Mouse (Mus musculus): ENCODE data around the gene Ptges3.
"Not testable (repeated sequence)": the region's sequence is repeated elsewhere in the genome, so short reads cannot be mapped to it uniquely, and the experiment has no call there.

The Ptges3 gene

GRCm38 (mm10) chr10:128058601-128059151 is at the start of gene Ptges3:
Ptges3 (plus strand) TSS chr10:128058954.
- peak; percentile 97 for DNase-seq (ENCODE audit: extremely low read depth, insufficient read length, low spot score)

GRCm38 (mm10) chr10:128009735-128010134 is 49.0 kb upstream of the Ptges3 start:
- no peak for DNase-seq (ENCODE audit: extremely low read depth, insufficient read length, low spot score)

GRCm38 (mm10) chr10:128015068-128015934 is 43.5 kb upstream of the Ptges3 start, which contains the start of gene Prim1:
Prim1 (plus strand) TSS chr10:128015168.
- peak; percentile 91 for DNase-seq (ENCODE audit: extremely low read depth, insufficient read length, low spot score)

- no peak for DNase-seq (ENCODE audit: extremely low read depth, insufficient read length, low spot score)
Observed at GRCm38 (mm10) chr10:128022196-128022595, 36.6 kb upstream of the Ptges3 start.

GRCm38 (mm10) chr10:128023496-128023895 is 35.3 kb upstream of the Ptges3 start:
- no peak for DNase-seq (ENCODE audit: extremely low read depth, insufficient read length, low spot score)

- DNase-seq (ENCODE audit: extremely low read depth, insufficient read length, low spot score), result no peak
Observed at GRCm38 (mm10) chr10:128029931-128030330, 28.8 kb upstream of the Ptges3 start.

- DNase-seq (ENCODE audit: extremely low read depth, insufficient read length, low spot score), result no peak
Observed at GRCm38 (mm10) chr10:128030860-128031259, 27.9 kb upstream of the Ptges3 start.

GRCm38 (mm10) chr10:128036746-128037425 is 21.9 kb upstream of the Ptges3 start:
- DNase-seq (ENCODE audit: extremely low read depth, insufficient read length, low spot score), result peak; percentile 53

GRCm38 (mm10) chr10:128037921-128038320 is 20.8 kb upstream of the Ptges3 start:
- no peak for DNase-seq (ENCODE audit: extremely low read depth, insufficient read length, low spot score)

GRCm38 (mm10) chr10:128039167-128039566 is 19.6 kb upstream of the Ptges3 start:
- no peak for DNase-seq (ENCODE audit: extremely low read depth, insufficient read length, low spot score)

- DNase-seq (ENCODE audit: extremely low read depth, insufficient read length, low spot score), result no peak
Observed at GRCm38 (mm10) chr10:128039858-128040257, 18.9 kb upstream of the Ptges3 start.

GRCm38 (mm10) chr10:128040293-128040692 is 18.5 kb upstream of the Ptges3 start:
- DNase-seq (ENCODE audit: extremely low read depth, insufficient read length, low spot score), result no peak

- DNase-seq (ENCODE audit: extremely low read depth, insufficient read length, low spot score), result no peak
Observed at GRCm38 (mm10) chr10:128041636-128042035, 17.1 kb upstream of the Ptges3 start.

GRCm38 (mm10) chr10:128042466-128042865 is 16.3 kb upstream of the Ptges3 start:
- DNase-seq (ENCODE audit: extremely low read depth, insufficient read length, low spot score), result no peak

GRCm38 (mm10) chr10:128043041-128043835 is 15.5 kb upstream of the Ptges3 start:
- no peak for DNase-seq (ENCODE audit: extremely low read depth, insufficient read length, low spot score)

- DNase-seq (ENCODE audit: extremely low read depth, insufficient read length, low spot score), result no peak
Observed at GRCm38 (mm10) chr10:128048157-128048556, 10.6 kb upstream of the Ptges3 start.

GRCm38 (mm10) chr10:128049741-128050140 is 9.0 kb upstream of the Ptges3 start:
- no peak for DNase-seq (ENCODE audit: extremely low read depth, insufficient read length, low spot score)

GRCm38 (mm10) chr10:128050355-128050754 is 8.4 kb upstream of the Ptges3 start:
- no peak for DNase-seq (ENCODE audit: extremely low read depth, insufficient read length, low spot score)

- DNase-seq (ENCODE audit: extremely low read depth, insufficient read length, low spot score), result no peak
Observed at GRCm38 (mm10) chr10:128051589-128051988, 7.2 kb upstream of the Ptges3 start.

- not testable (repeated sequence) for DNase-seq (ENCODE audit: extremely low read depth, insufficient read length, low spot score)
Observed at GRCm38 (mm10) chr10:128052136-128052535, 6.6 kb upstream of the Ptges3 start.

GRCm38 (mm10) chr10:128053001-128053400 is 5.8 kb upstream of the Ptges3 start:
- DNase-seq (ENCODE audit: extremely low read depth, insufficient read length, low spot score), result no peak
